Mouse (Mus musculus) embryonic fibroblast, embryonic 13.5 days (primary cell): Measurements from ENCODE around the gene Ap2a1.

Source experiments
- CTCF ChIP-seq: IDR thresholded peaks from 2 replicates; pipeline ENCODE4 v1.5.1; 2011; ENCODE audit warnings: mild to moderate bottlenecking, control low read depth, low read length, moderate library complexity, borderline replicate concordance; ENCODE audit not compliant: insufficient read depth
- POLR2A ChIP-seq: IDR thresholded peaks from 2 replicates; pipeline ENCODE4 v1.6.1; 2011; ENCODE audit warnings: low read depth, mild to moderate bottlenecking, control low read depth, low read length, moderate library complexity

GRCm38 (mm10) chr7:44888256-44889105 is 40.8 kb downstream of the Ap2a1 start:
- TF ChIP-seq CTCF (no peak), POLR2A (0 out of 2 replicates have a peak, but pooled peaks have one; percentile 5)
